Mouse (Mus musculus) kidney, adult 11 months (tissue): ENCODE results near the gene Klra6.
"Not testable (repeated sequence)": the region's sequence is repeated elsewhere in the genome, so short reads cannot be mapped to it uniquely, and the experiment has no call there.

Experiments used
- DNase-seq: peaks from one replicate; pipeline ENCODE4 v3.0.0; 2022

Klra6 gene

DNA sequence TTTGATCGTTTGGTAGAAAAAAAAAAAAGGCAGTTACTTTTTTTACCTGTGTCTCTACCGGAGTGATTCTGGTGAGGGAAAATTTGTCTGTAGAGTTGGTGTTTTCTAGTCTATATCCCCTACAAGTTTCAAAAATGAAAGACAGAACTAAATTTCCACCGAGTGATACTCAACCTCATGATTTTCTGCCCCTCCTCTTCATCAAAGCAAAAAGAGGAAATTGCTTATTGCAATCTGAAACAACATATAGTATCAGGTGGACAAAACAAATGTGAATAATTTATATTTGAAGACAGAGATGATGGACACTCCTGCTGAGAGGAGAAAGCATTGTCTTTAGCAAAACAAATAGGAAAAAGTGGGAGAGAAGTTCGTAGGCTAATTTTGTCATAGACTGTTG lies at the start of gene Klra6:
Gene Klra6, minus strand, starts transcription at position 101 of the 400 bp plus-strand sequence.
- DNase-seq: no peak

DNA sequence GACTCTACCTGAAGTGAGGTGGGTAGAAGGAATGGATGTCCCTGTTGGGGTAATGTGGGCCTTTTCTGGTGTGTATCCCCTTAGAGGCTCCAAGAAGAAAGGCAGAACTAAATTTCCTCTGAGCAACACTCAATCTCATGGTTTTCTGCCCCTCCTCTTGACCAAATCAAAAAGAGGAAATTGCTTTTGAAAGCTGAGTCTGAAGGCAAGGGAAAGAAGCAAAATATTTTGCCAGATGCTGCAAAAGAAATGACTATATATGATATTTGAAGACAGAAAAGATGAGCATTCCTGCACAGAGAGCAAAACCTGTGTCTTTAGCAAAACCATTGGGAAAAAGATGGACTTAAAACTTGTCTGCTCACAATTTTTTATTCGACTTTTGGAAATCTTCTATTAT lies 40.4 kb upstream of the Klra6 start, which contains the start of gene Klra4:
Gene Klra4, minus strand, starts transcription at position 101 of the 400 bp plus-strand sequence.
- not testable (repeated sequence) for DNase-seq

DNA sequence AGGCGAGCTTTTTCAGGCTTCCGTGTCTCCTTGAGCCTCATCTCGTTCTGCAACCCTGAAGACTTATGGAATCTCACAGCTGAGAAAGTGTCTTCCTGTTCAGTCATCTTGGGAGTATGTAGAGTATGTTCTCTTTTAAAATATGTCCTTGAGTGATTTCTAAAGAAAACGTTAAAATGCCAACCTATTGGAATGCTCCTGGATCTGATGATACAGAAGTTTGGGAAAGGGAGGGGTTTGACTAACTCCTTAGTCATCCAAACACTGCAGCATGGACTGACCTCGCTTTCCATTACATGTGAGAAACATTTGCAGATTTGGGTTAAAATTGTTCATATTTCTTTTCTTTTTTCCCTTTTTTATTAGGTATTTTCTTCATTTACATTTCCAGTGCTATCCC lies 38.4 kb upstream of the Klra6 start:
- no peak for DNase-seq

DNA sequence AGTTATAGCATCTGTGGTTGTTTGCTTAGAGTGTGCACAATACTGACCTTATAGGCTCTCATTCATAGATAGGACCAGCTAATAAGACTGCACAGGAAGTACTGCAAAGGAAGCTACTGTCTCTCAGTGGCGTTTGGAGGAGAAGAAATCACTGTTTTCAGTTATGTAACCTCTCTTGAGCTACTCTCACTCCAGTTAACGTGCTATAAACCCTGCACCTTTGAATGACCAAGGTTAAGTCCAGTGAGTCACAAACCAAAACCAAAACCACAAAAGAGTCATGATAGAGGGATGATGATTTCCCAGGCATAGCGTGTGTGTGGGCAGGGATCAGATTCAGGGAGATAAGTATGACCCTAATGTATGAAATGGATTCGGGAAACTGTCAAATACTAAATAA lies 8.4 kb upstream of the Klra6 start:
- not testable (repeated sequence) for DNase-seq

DNA sequence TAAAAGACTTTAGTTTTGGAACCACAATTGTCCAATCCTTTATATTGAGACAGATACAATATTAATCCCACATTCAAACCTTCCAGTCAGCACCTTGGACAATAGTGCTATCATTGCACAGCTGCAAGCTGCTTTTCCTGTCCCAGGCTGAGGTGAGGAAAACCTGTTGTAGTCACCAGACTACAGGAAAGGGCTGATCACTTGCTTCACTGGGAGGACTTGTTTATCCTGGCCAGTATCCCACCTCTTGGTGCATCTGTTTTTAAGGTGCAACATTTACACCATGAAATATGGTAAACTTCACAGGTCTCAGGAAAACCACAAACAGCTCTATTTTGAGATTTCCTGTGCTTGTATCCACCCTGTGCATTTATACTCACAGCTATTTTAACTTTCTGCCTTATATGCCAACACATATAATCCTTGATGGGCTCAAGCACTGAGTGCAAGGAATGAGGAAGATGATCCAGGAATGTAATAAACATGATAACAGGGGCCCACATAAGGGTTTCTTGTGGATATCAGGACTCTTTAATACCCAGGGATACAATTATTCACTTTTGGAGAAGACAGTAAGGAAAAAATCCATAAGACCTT lies 4.8 kb upstream of the Klra6 start:
- not testable (repeated sequence) for DNase-seq
